Mouse (Mus musculus): ENCODE data around the gene Gpbp1. TPM values are rescaled to one million over a fixed set of nuclear protein-coding genes. Genes with fewer than 3 reads are reported as not detected.

Gene Gpbp1
- polyA plus RNA-seq, 1 experiment from 2014 or later = 82.0 TPM

GRCm38 (mm10) chr13:111520456-111520855 is 30.5 kb upstream of the Gpbp1 start:
- Histone ChIP-seq H3K9me3 (ENCODE audit: control insufficient read depth, low read depth, low read length) (no peaks in the 10 kb centered on the region), H3K4me3 (ENCODE audit: low read depth, low read length) (no peak overlapping the region), H3K4me1 (ENCODE audit: control insufficient read depth, insufficient read depth, low read length) (no peaks in the 10 kb centered on the region), H3K9ac (replicated peaks; ENCODE audit: low read depth, low read length) (no peak overlapping the region), H3K27ac (ENCODE audit: low read length) (no peak overlapping the region), H3K4me2 (replicated peaks; ENCODE audit: low read depth, low read length) (no peak overlapping the region), H3K27me3 (ENCODE audit: control insufficient read depth, insufficient read depth, low read length) (no peaks in the 10 kb centered on the region), H3K36me3 (ENCODE audit: control insufficient read depth, insufficient read depth, low read length) (no peaks in the 10 kb centered on the region)
- ATAC-seq (ENCODE audit: insufficient number of reproducible peaks, insufficient read depth, low FRiP score, low read depth) = peak; percentile 78
- WGBS = 31% methylated on average over 4 of the region's 4 CpGs

- no peak for ATAC-seq (ENCODE audit: insufficient number of reproducible peaks, insufficient read depth, low FRiP score, low read depth)
- no peaks in the 10 kb centered on the region for H3K27me3 ChIP-seq (ENCODE audit: control insufficient read depth, insufficient read depth, low read length)
- no peak overlapping the region for H3K4me2 ChIP-seq (replicated peaks; ENCODE audit: low read depth, low read length)
- WGBS = 56% methylated on average over 5 of the region's 5 CpGs
- no peak overlapping the region for H3K4me3 ChIP-seq (ENCODE audit: low read depth, low read length)
- no peak overlapping the region for H3K27ac ChIP-seq (ENCODE audit: low read length)
- no peaks in the 10 kb centered on the region for H3K4me1 ChIP-seq (ENCODE audit: control insufficient read depth, insufficient read depth, low read length)
- H3K9me3 ChIP-seq (ENCODE audit: control insufficient read depth, low read depth, low read length) = no peaks in the 10 kb centered on the region
- H3K36me3 ChIP-seq (ENCODE audit: control insufficient read depth, insufficient read depth, low read length) = no peaks in the 10 kb centered on the region
- H3K9ac ChIP-seq (replicated peaks; ENCODE audit: low read depth, low read length) = no peak overlapping the region
These were observed 28.4 kb upstream of the Gpbp1 start for GRCm38 (mm10) chr13:111518332-111518731.

GRCm38 (mm10) chr13:111516385-111517150 is 26.7 kb upstream of the Gpbp1 start:
- no peak overlapping the region for H3K27ac ChIP-seq (ENCODE audit: low read length)
- H3K4me1 ChIP-seq (ENCODE audit: control insufficient read depth, insufficient read depth, low read length) = no peaks in the 10 kb centered on the region
- no peak overlapping the region for H3K4me3 ChIP-seq (ENCODE audit: low read depth, low read length)
- no peak overlapping the region for H3K9ac ChIP-seq (replicated peaks; ENCODE audit: low read depth, low read length)
- no peak overlapping the region for H3K4me2 ChIP-seq (replicated peaks; ENCODE audit: low read depth, low read length)
- no peaks in the 10 kb centered on the region for H3K36me3 ChIP-seq (ENCODE audit: control insufficient read depth, insufficient read depth, low read length)
- WGBS = 84% methylated on average over 7 of the region's 7 CpGs
- no peaks in the 10 kb centered on the region for H3K9me3 ChIP-seq (ENCODE audit: control insufficient read depth, low read depth, low read length)
- H3K27me3 ChIP-seq (ENCODE audit: control insufficient read depth, insufficient read depth, low read length) = no peaks in the 10 kb centered on the region
- no peak for ATAC-seq (ENCODE audit: insufficient number of reproducible peaks, insufficient read depth, low FRiP score, low read depth)

- no peaks in the 10 kb centered on the region for H3K4me1 ChIP-seq (ENCODE audit: control insufficient read depth, insufficient read depth, low read length)
- no peak overlapping the region for H3K27ac ChIP-seq (ENCODE audit: low read length)
- H3K27me3 ChIP-seq (ENCODE audit: control insufficient read depth, insufficient read depth, low read length) = no peaks in the 10 kb centered on the region
- WGBS = 20% methylated on average over 5 of the region's 5 CpGs
- no peak overlapping the region for H3K4me3 ChIP-seq (ENCODE audit: low read depth, low read length)
- H3K4me2 ChIP-seq (replicated peaks; ENCODE audit: low read depth, low read length) = no peak overlapping the region
- no peak for ATAC-seq (ENCODE audit: insufficient number of reproducible peaks, insufficient read depth, low FRiP score, low read depth)
- H3K36me3 ChIP-seq (ENCODE audit: control insufficient read depth, insufficient read depth, low read length) = no peaks in the 10 kb centered on the region
- no peaks in the 10 kb centered on the region for H3K9me3 ChIP-seq (ENCODE audit: control insufficient read depth, low read depth, low read length)
- H3K9ac ChIP-seq (replicated peaks; ENCODE audit: low read depth, low read length) = no peak overlapping the region
These were observed 19.5 kb upstream of the Gpbp1 start for GRCm38 (mm10) chr13:111509385-111509784.

GRCm38 (mm10) chr13:111508645-111509044 is 18.7 kb upstream of the Gpbp1 start:
- Histone ChIP-seq H3K4me1 (ENCODE audit: control insufficient read depth, insufficient read depth, low read length) (no peaks in the 10 kb centered on the region), H3K36me3 (ENCODE audit: control insufficient read depth, insufficient read depth, low read length) (no peaks in the 10 kb centered on the region), H3K4me3 (ENCODE audit: low read depth, low read length) (no peak overlapping the region), H3K27ac (ENCODE audit: low read length) (no peak overlapping the region), H3K4me2 (replicated peaks; ENCODE audit: low read depth, low read length) (no peak overlapping the region), H3K9ac (replicated peaks; ENCODE audit: low read depth, low read length) (no peak overlapping the region), H3K27me3 (ENCODE audit: control insufficient read depth, insufficient read depth, low read length) (no peaks in the 10 kb centered on the region), H3K9me3 (ENCODE audit: control insufficient read depth, low read depth, low read length) (no peaks in the 10 kb centered on the region)
- no peak for ATAC-seq (ENCODE audit: insufficient number of reproducible peaks, insufficient read depth, low FRiP score, low read depth)
- WGBS = 72% methylated on average over 6 of the region's 6 CpGs

- WGBS = 69% methylated on average over 11 of the region's 11 CpGs
- no peaks in the 10 kb centered on the region for H3K36me3 ChIP-seq (ENCODE audit: control insufficient read depth, insufficient read depth, low read length)
- no peak for ATAC-seq (ENCODE audit: insufficient number of reproducible peaks, insufficient read depth, low FRiP score, low read depth)
- no peak overlapping the region for H3K27ac ChIP-seq (ENCODE audit: low read length)
- peaks cover 3% of the 10 kb centered on the region; the same call in 1 of the 2 replicates for H3K27me3 ChIP-seq (ENCODE audit: control insufficient read depth, insufficient read depth, low read length)
- no peaks in the 10 kb centered on the region for H3K9me3 ChIP-seq (ENCODE audit: control insufficient read depth, low read depth, low read length)
- H3K4me1 ChIP-seq (ENCODE audit: control insufficient read depth, insufficient read depth, low read length) = 0 out of 2 replicates have a peak, but pooled peaks cover 4% of the 10 kb centered on the region
- no peak overlapping the region for H3K4me2 ChIP-seq (replicated peaks; ENCODE audit: low read depth, low read length)
- H3K4me3 ChIP-seq (ENCODE audit: low read depth, low read length) = no peak overlapping the region
- no peak overlapping the region for H3K9ac ChIP-seq (replicated peaks; ENCODE audit: low read depth, low read length)
These were observed 4.6 kb upstream of the Gpbp1 start for GRCm38 (mm10) chr13:111494330-111495029.

DNA sequence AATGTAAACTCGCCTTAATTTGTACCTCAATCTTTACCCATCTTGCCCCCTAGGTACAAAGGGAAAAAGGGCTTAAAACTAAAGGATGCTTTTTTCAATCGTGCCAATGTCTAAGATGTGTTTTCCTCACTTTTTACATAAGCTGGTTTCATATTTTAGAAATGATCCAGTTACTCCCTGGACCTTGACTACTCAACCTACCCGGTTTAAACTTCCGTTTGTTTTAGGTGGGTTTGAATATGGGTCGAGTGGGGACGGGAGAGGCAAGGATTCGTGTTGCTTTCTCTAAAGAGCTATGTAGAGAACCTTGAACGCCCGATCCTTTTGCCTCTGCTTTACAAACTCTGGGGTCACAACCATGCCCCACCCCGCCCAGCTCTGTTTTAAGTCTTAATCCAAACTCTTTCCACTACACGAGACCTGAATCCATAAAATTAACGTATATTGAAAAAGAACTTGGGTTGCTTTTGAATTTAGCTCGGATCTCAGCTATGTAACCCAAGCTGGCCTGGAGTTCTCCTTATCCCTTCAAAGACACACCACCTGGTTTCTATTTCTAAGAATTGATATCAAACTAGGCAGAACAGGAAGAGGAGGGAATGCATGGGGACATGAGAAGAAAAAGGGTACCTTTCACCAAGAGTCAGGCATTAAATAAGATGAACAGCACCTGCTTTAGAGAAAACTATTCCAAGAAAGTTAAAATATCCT is 1.3 kb upstream of the Gpbp1 start:
- Histone ChIP-seq H3K9ac (replicated peaks; ENCODE audit: low read depth, low read length) (no peak overlapping the region), H3K4me1 (ENCODE audit: control insufficient read depth, insufficient read depth, low read length) (0 out of 2 replicates have a peak, but pooled peaks cover 6% of the 10 kb centered on the region), H3K27me3 (ENCODE audit: control insufficient read depth, insufficient read depth, low read length) (peaks cover 3% of the 10 kb centered on the region; the same call in 1 of the 2 replicates), H3K4me2 (replicated peaks; ENCODE audit: low read depth, low read length) (peak overlapping the region; percentile 70), H3K36me3 (ENCODE audit: control insufficient read depth, insufficient read depth, low read length) (no peaks in the 10 kb centered on the region), H3K27ac (ENCODE audit: low read length) (no peak overlapping the region), H3K4me3 (ENCODE audit: low read depth, low read length) (peak overlapping the region; percentile 47), H3K9me3 (ENCODE audit: control insufficient read depth, low read depth, low read length) (no peaks in the 10 kb centered on the region)
- 22% methylated on average over 13 of the region's 13 CpGs for WGBS
- no peak for ATAC-seq (ENCODE audit: insufficient number of reproducible peaks, insufficient read depth, low FRiP score, low read depth)

GRCm38 (mm10) chr13:111489502-111489801 is 459 bp downstream of the Gpbp1 start:
- H3K27ac ChIP-seq (ENCODE audit: low read length) = peak overlapping the region; percentile 99
- H3K9ac ChIP-seq (replicated peaks; ENCODE audit: low read depth, low read length) = peak overlapping the region; percentile 99
- 0% methylated on average over 13 of the region's 33 CpGs for WGBS
- peak overlapping the region; percentile 86 for H3K4me3 ChIP-seq (ENCODE audit: low read depth, low read length)
- ATAC-seq (ENCODE audit: insufficient number of reproducible peaks, insufficient read depth, low FRiP score, low read depth) = no peak
- no peaks in the 10 kb centered on the region for H3K36me3 ChIP-seq (ENCODE audit: control insufficient read depth, insufficient read depth, low read length)
- H3K4me1 ChIP-seq (ENCODE audit: control insufficient read depth, insufficient read depth, low read length) = peaks cover 15% of the 10 kb centered on the region; the same call in 1 of the 2 replicates
- no peak overlapping the region for H3K4me2 ChIP-seq (replicated peaks; ENCODE audit: low read depth, low read length)
- peaks cover 3% of the 10 kb centered on the region; the same call in 1 of the 2 replicates for H3K27me3 ChIP-seq (ENCODE audit: control insufficient read depth, insufficient read depth, low read length)
- no peaks in the 10 kb centered on the region for H3K9me3 ChIP-seq (ENCODE audit: control insufficient read depth, low read depth, low read length)
